Mouse (Mus musculus): Measurements from ENCODE around the gene Fxyd2.

- TF ChIP-seq POLR2A (IDR thresholded peaks at IDR 0.05; ENCODE audit: control insufficient read depth, extremely low read depth, insufficient read depth, low read length, poor library complexity) = no peak
- TF ChIP-seq CTCF (IDR thresholded peaks at IDR 0.05; ENCODE audit: borderline replicate concordance, control insufficient read depth, extremely low read depth, insufficient read depth, low read length, poor library complexity) = no peak
These were observed 7.3 kb downstream of the Fxyd2 start for GRCm38 (mm10) chr9:45406808-45407207.
